Mouse (Mus musculus) myocyte (in vitro differentiated cells): ENCODE data around the gene Oas1a.

ENCODE experiments used
- CEBPB ChIP-seq: IDR thresholded peaks from 2 replicates; pipeline ENCODE4 v1.6.1; 2011; ENCODE audit warnings: mild to moderate bottlenecking, moderate library complexity; ENCODE audit not compliant: poor library complexity, insufficient read depth, severe bottlenecking
- E2F4 ChIP-seq: IDR thresholded peaks from one replicate; pipeline ENCODE4 v1.6.1; 2011; ENCODE audit warnings: mild to moderate bottlenecking, control low read depth, moderate library complexity; ENCODE audit not compliant: insufficient read depth
- MAX ChIP-seq: IDR thresholded peaks from one replicate; pipeline ENCODE4 v1.6.1; 2011; ENCODE audit warnings: low read depth, mild to moderate bottlenecking, control low read depth
- MYOD1 ChIP-seq, 3 experiments: IDR thresholded peaks; one replicate each; pipeline ENCODE4 v1.6.1; 2011; ENCODE audit warnings: control low read depth in 2 of 3, low read depth in 2 of 3, mild to moderate bottlenecking in 2 of 3, moderate library complexity in 1 of 3; ENCODE audit not compliant: insufficient read length in 2 of 3, control insufficient read depth in 1 of 3
- MYOG ChIP-seq, 3 experiments: IDR thresholded peaks; one replicate each; pipeline ENCODE4 v1.6.1; 2011; ENCODE audit warnings: control low read depth in 2 of 3, low read depth in 2 of 3, mild to moderate bottlenecking in 2 of 3; ENCODE audit not compliant: insufficient read length in 2 of 3, control insufficient read depth in 1 of 3, insufficient read depth in 1 of 3
- POLR2A ChIP-seq: IDR thresholded peaks from one replicate; pipeline ENCODE4 v1.6.1; 2011; ENCODE audit warnings: low read depth, mild to moderate bottlenecking, control low read depth, moderate library complexity; ENCODE audit not compliant: insufficient read length
- POLR2AphosphoS2 ChIP-seq: IDR thresholded peaks from one replicate; pipeline ENCODE4 v1.6.1; 2011; ENCODE audit warnings: low read depth, control low read depth; ENCODE audit not compliant: insufficient read length
- SRF ChIP-seq: IDR thresholded peaks from one replicate; pipeline ENCODE4 v1.6.1; 2011; ENCODE audit warnings: low read depth; ENCODE audit not compliant: control insufficient read depth, insufficient read length
- TCF12 ChIP-seq: IDR thresholded peaks from one replicate; pipeline ENCODE4 v1.6.1; 2011; ENCODE audit warnings: mild to moderate bottlenecking, control low read depth; ENCODE audit not compliant: poor library complexity, insufficient read depth, severe bottlenecking

- TF ChIP-seq POLR2A, result no peak
- TF ChIP-seq SRF, result no peak
- TF ChIP-seq MYOD1 (IDR thresholded peaks at IDR 0.05; ENCODE audit: control insufficient read depth in 1 of 3, insufficient read length in 2 of 3, low read depth in 2 of 3), result no peak
- TF ChIP-seq E2F4, result no peak
- TF ChIP-seq TCF12, result no peak
- no peak for TF ChIP-seq POLR2AphosphoS2
- TF ChIP-seq MYOG (IDR thresholded peaks at IDR 0.05; ENCODE audit: control insufficient read depth in 1 of 3, insufficient read depth in 1 of 3, insufficient read length in 2 of 3, low read depth in 2 of 3), result no peak
- TF ChIP-seq CEBPB, result no peak
- TF ChIP-seq MAX, result no peak
Measured at GRCm38 (mm10) chr5:120865336-120865860, 41.9 kb downstream of the Oas1a start.
